In the genomic region with DNA sequence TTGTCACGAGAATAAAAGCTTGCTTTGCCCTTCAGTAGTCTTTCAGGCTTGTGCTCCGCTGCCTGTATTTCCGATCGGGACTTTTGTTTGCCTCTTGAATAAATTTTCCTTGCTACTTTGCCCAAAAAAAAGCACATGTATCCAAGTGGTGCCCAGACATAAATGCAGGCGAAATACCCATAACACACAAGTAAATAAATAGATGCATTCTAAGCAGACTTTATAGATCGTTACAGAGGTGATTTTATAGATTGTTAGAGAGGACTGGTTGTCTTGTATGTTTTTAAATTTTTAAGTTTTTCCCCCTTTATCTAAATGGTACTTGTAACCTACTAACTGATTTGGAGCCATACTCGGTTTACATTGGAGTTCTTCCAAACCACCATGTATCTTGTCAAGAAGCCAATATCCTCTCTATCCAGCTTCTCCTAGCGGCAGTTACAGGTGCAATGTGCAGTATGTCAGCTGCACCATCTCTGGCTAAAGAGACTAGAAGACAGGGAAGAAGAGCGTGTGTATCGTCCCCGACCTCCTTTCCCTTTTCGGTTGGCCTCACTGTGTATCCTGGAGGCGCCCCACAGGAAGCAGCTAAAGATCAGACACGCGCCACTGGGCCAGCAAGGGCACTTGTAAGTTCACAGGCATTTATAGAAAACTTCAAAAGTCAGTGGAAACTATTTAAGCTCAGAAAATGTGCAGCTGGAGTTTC, we compare ENCODE assay signal across 9 mouse cellular contexts. TPM values are rescaled to one million over a fixed set of nuclear protein-coding genes. Genes with fewer than 3 reads are reported as not detected.
A peak's percentile ranks its signal among the peaks of the same experiment; 100 is the strongest.
DNase-seq lines count a peak whose midpoint lies in the region; ATAC-seq and TF ChIP-seq lines count a peak whose summit lies in the region.
"Had no signal": no experiment of that assay in that cellular context is flagged by ENCODE, and none has a peak within 500 bp of the region (broad histone marks: within the 10 kb centered on the region; RNA-seq: fewer than 3 reads in every experiment).

No protein-coding gene starts in this region.

- H3K27ac ChIP-seq in heart, embryonic 13.5 days (replicated peaks) = no peak overlapping the region
- no peak overlapping the region for H3K27ac ChIP-seq in lung, postnatal 0 days (ENCODE audit: low read length)
- H3K27ac ChIP-seq: neural tube, embryonic 13.5 days had no signal

- 0 out of 2 replicates have a peak overlapping the region, but pooled peaks have one; percentile 33 for H3K9ac ChIP-seq in heart, embryonic 13.5 days
- no peak overlapping the region for H3K9ac ChIP-seq in lung, postnatal 0 days (replicated peaks; ENCODE audit: low read depth)
- H3K9ac ChIP-seq: neural tube, embryonic 13.5 days had no signal

- DNase-seq in heart, postnatal 36 days = no peak
- DNase-seq in kidney, adult 11 months = peak; percentile 26
- peak; percentile 40 for DNase-seq in lung, postnatal 0 days (ENCODE audit: low spot score)
- DNase-seq in layer of hippocampus, adult 18-20 months (ENCODE audit: low spot score in 2 of 2) = no peak
- no peak for DNase-seq in natural killer cell, adult 2 months (ENCODE audit: low spot score in 2 of 2)

- 56% methylated on average over 15 of the region's 15 CpGs for WGBS in heart, embryonic 13.5 days
- 33% methylated on average over 15 of the region's 15 CpGs for WGBS in lung, postnatal 0 days

- no peak for TF ChIP-seq EP300 in lung, postnatal 0 days (IDR thresholded peaks at IDR 0.05)

- ATAC-seq in heart, embryonic 13.5 days (ENCODE audit: extremely low read depth, insufficient number of reproducible peaks, low FRiP score, low TSS enrichment) = no peak
- peak; percentile 36 for ATAC-seq in activated CD4-positive, CD25-positive, alpha-beta regulatory T cell, adult 4 months
- ATAC-seq in lung, postnatal 0 days = peak; percentile 48
- no peak for ATAC-seq in monocyte, adult 5-6 weeks (replicated peaks; ENCODE audit: insufficient number of reproducible peaks, low FRiP score, low TSS enrichment, poor library complexity, severe bottlenecking)

- no peaks in the 10 kb centered on the region for H3K9me3 ChIP-seq in heart, embryonic 13.5 days
- no peaks in the 10 kb centered on the region for H3K9me3 ChIP-seq in lung, postnatal 0 days (ENCODE audit: low read length)
- H3K9me3 ChIP-seq: neural tube, embryonic 13.5 days had no signal

- TF ChIP-seq CTCF in lung, postnatal 0 days (IDR thresholded peaks at IDR 0.05) = no peak

- intact Hi-C loops in heart, postnatal 36 days (cut with DNase I) = no loop called here

- no peaks in the 10 kb centered on the region for H3K27me3 ChIP-seq in heart, embryonic 13.5 days (replicated peaks)
- no peaks in the 10 kb centered on the region for H3K27me3 ChIP-seq in lung, postnatal 0 days (replicated peaks; ENCODE audit: insufficient read depth, low read length)
- H3K27me3 ChIP-seq: neural tube, embryonic 13.5 days had no signal

- peak overlapping the region; percentile 49 for H3K4me2 ChIP-seq in heart, embryonic 13.5 days
- 0 out of 2 replicates have a peak overlapping the region, but pooled peaks have one; percentile 11 for H3K4me2 ChIP-seq in lung, postnatal 0 days (replicated peaks; ENCODE audit: low read depth, low read length)
- H3K4me2 ChIP-seq: neural tube, embryonic 13.5 days had no signal

- H3K36me3 ChIP-seq in heart, embryonic 13.5 days = no peaks in the 10 kb centered on the region; the same call in 1 of the 2 replicates
- no peaks in the 10 kb centered on the region for H3K36me3 ChIP-seq in lung, postnatal 0 days (ENCODE audit: insufficient read depth, low read length)
- H3K36me3 ChIP-seq: neural tube, embryonic 13.5 days had no signal

- peaks cover 22% of the 10 kb centered on the region for H3K4me1 ChIP-seq in heart, embryonic 13.5 days
- H3K4me1 ChIP-seq in lung, postnatal 0 days (ENCODE audit: insufficient read depth, low read depth, low read length) = peaks cover 2% of the 10 kb centered on the region; the same call in 1 of the 2 replicates

- no peak overlapping the region for H3K4me3 ChIP-seq in heart, embryonic 13.5 days
- H3K4me3 ChIP-seq in lung, postnatal 0 days (ENCODE audit: low read depth, low read length) = no peak overlapping the region
- H3K4me3 ChIP-seq: neural tube, embryonic 13.5 days had no signal

RNA-seq across cellular contexts. Expression of gene 9530077C05Rik, which starts 18.4 kb away (rescaled TPM):
- 1.7 and 2.4 TPM in 2 replicates for polyA plus RNA-seq in heart, embryonic 13.5 days (2015; fragmentation: Nextera tagmentation; extraction: Ambion mirVana)
- total RNA-seq in heart, postnatal 36 days (2021) = under 1 TPM; 0.47 to 0.57 TPM
- polyA plus RNA-seq in activated CD4-positive, CD25-positive, alpha-beta regulatory T cell, adult 4 months (2017; shearing (Covaris generic)) = 1 to 10 TPM; 1.7 to 2.2 TPM
- polyA plus RNA-seq in lung, postnatal 0 days (2015; fragmentation: Nextera tagmentation; extraction: Ambion mirVana) = 4.5 and 4.9 TPM in 2 replicates
- 0.97 TPM in 1 of 3 replicates, not detected in the others for total RNA-seq in monocyte, adult 5-6 weeks (2017)
- 1 to 10 TPM; 7.6 to 8.1 TPM for total RNA-seq in layer of hippocampus, adult 18-20 months (2021)

RNA-seq across cellular contexts. Expression of gene Gm17545, which starts 24.4 kb away (rescaled TPM):
- not detected in 2 replicates for polyA plus RNA-seq in heart, embryonic 13.5 days (2015; fragmentation: Nextera tagmentation; extraction: Ambion mirVana)
- total RNA-seq in heart, postnatal 36 days (2021) = not detected
- polyA plus RNA-seq in activated CD4-positive, CD25-positive, alpha-beta regulatory T cell, adult 4 months (2017; shearing (Covaris generic)) = not detected
- polyA plus RNA-seq in lung, postnatal 0 days (2015; fragmentation: Nextera tagmentation; extraction: Ambion mirVana) = not detected in 2 replicates
- not detected in 3 replicates for total RNA-seq in monocyte, adult 5-6 weeks (2017)
- total RNA-seq in layer of hippocampus, adult 18-20 months (2021) = not detected
- polyA plus RNA-seq: neural tube, embryonic 13.5 days had no signal

RNA-seq across cellular contexts. Expression of gene Rp9, which starts 39.9 kb away (rescaled TPM):
- polyA plus RNA-seq in heart, embryonic 13.5 days (2015; fragmentation: Nextera tagmentation; extraction: Ambion mirVana) = 37.6 and 46.3 TPM in 2 replicates
- 10 to 100 TPM; 42.7 to 42.9 TPM for total RNA-seq in heart, postnatal 36 days (2021)
- polyA plus RNA-seq in activated CD4-positive, CD25-positive, alpha-beta regulatory T cell, adult 4 months (2017; shearing (Covaris generic)) = 10 to 100 TPM; 35.3 to 41.9 TPM
- polyA plus RNA-seq in lung, postnatal 0 days (2015; fragmentation: Nextera tagmentation; extraction: Ambion mirVana) = 67.6 and 68.1 TPM in 2 replicates
- 99.7 to 169 TPM (median 157 TPM) in 3 replicates for total RNA-seq in monocyte, adult 5-6 weeks (2017)
- total RNA-seq in layer of hippocampus, adult 18-20 months (2021) = 10 to 100 TPM; 29.1 to 30.5 TPM

RNA-seq across cellular contexts. Expression of gene Anln, which starts 40.7 kb away (rescaled TPM):
- 42.7 and 47.9 TPM in 2 replicates for polyA plus RNA-seq in heart, embryonic 13.5 days (2015; fragmentation: Nextera tagmentation; extraction: Ambion mirVana)
- 1 to 10 TPM; 1.6 to 2.1 TPM for total RNA-seq in heart, postnatal 36 days (2021)
- 1 to 10 TPM; 2.6 to 2.8 TPM for polyA plus RNA-seq in activated CD4-positive, CD25-positive, alpha-beta regulatory T cell, adult 4 months (2017; shearing (Covaris generic))
- 2.8 and 4.2 TPM in 2 replicates for polyA plus RNA-seq in lung, postnatal 0 days (2015; fragmentation: Nextera tagmentation; extraction: Ambion mirVana)
- total RNA-seq in monocyte, adult 5-6 weeks (2017) = 0.85 to 3.8 TPM (median 1.5 TPM) in 3 replicates
- 10 to 100 TPM; 34.9 to 36.4 TPM for total RNA-seq in layer of hippocampus, adult 18-20 months (2021)

RNA-seq across cellular contexts. Expression of gene Bbs9, which starts 45.8 kb away (rescaled TPM):
- polyA plus RNA-seq in heart, embryonic 13.5 days (2015; fragmentation: Nextera tagmentation; extraction: Ambion mirVana) = 5.5 and 6.4 TPM in 2 replicates
- 10 to 100 TPM; 11.8 to 14.0 TPM for total RNA-seq in heart, postnatal 36 days (2021)
- polyA plus RNA-seq in activated CD4-positive, CD25-positive, alpha-beta regulatory T cell, adult 4 months (2017; shearing (Covaris generic)) = 10 to 100 TPM; 10.7 to 15.1 TPM
- polyA plus RNA-seq in lung, postnatal 0 days (2015; fragmentation: Nextera tagmentation; extraction: Ambion mirVana) = 7.1 and 11.2 TPM in 2 replicates
- total RNA-seq in monocyte, adult 5-6 weeks (2017) = 8.6 to 16.6 TPM (median 15.6 TPM) in 3 replicates
- total RNA-seq in layer of hippocampus, adult 18-20 months (2021) = 10 to 100 TPM; 32.5 to 34.8 TPM

Comparison
In these comparisons a context has a peak if more than half of its experiments do, and no peak if none do; other contexts are left out.
1. ATAC-seq: peak in activated CD4-positive, CD25-positive, alpha-beta regulatory T cell, adult 4 months (single experiment) and lung, postnatal 0 days (single experiment); none in heart, embryonic 13.5 days (single experiment) and monocyte, adult 5-6 weeks (single experiment).
2. DNase-seq: peak in kidney, adult 11 months (single experiment) and lung, postnatal 0 days (single experiment); none in heart, postnatal 36 days (0 of 2), layer of hippocampus, adult 18-20 months (0 of 2) and natural killer cell, adult 2 months (0 of 2).